Mouse (Mus musculus) hindlimb bud, embryonic 11.5 days (tissue): ENCODE measurements around the gene Jade2.

Source experiments
- DNase-seq: peaks from one replicate; pipeline ENCODE4 v3.0.0-alpha.2; 2012; ENCODE audit warnings: low read depth, low spot score; ENCODE audit errors: extremely low spot score

Jade2 gene

GRCm38 (mm10) chr11:51857818-51858527 lies 520 bp upstream of the Jade2 start:
- no peak for DNase-seq

- DNase-seq = no peak
Observed at GRCm38 (mm10) chr11:51856616-51857080, 805 bp downstream of the Jade2 start.

GRCm38 (mm10) chr11:51855818-51856615 lies 1.4 kb downstream of the Jade2 start:
- DNase-seq = no peak

- DNase-seq = no peak
Observed at GRCm38 (mm10) chr11:51854981-51855817, 2.3 kb downstream of the Jade2 start.

- no peak for DNase-seq
Observed at GRCm38 (mm10) chr11:51852595-51852994, 4.9 kb downstream of the Jade2 start.

GRCm38 (mm10) chr11:51852091-51852521 lies 5.3 kb downstream of the Jade2 start:
- no peak for DNase-seq

- no peak for DNase-seq
Observed at GRCm38 (mm10) chr11:51850741-51851330, 6.6 kb downstream of the Jade2 start.

- no peak for DNase-seq
Observed at GRCm38 (mm10) chr11:51848324-51848723, 9.1 kb downstream of the Jade2 start.

GRCm38 (mm10) chr11:51847902-51848301 lies 9.6 kb downstream of the Jade2 start:
- no peak for DNase-seq

- DNase-seq = no peak
Observed at GRCm38 (mm10) chr11:51845981-51846883, 11.2 kb downstream of the Jade2 start.

- no peak for DNase-seq
Observed at GRCm38 (mm10) chr11:51844529-51845098, 12.8 kb downstream of the Jade2 start.

GRCm38 (mm10) chr11:51843898-51844297 lies 13.6 kb downstream of the Jade2 start:
- no peak for DNase-seq

- DNase-seq = no peak
Observed at GRCm38 (mm10) chr11:51843168-51843567, 14.3 kb downstream of the Jade2 start.

- DNase-seq = no peak
Observed at GRCm38 (mm10) chr11:51841149-51841548, 16.3 kb downstream of the Jade2 start.

- DNase-seq = no peak
Observed at GRCm38 (mm10) chr11:51840657-51841056, 16.8 kb downstream of the Jade2 start.

- DNase-seq = no peak
Observed at GRCm38 (mm10) chr11:51839973-51840372, 17.5 kb downstream of the Jade2 start.

GRCm38 (mm10) chr11:51839106-51839505 lies 18.3 kb downstream of the Jade2 start:
- DNase-seq = no peak

- no peak for DNase-seq
Observed at GRCm38 (mm10) chr11:51837164-51838153, 20.0 kb downstream of the Jade2 start.
